Mouse (Mus musculus): Measurements from ENCODE around the gene Adamtsl2. TPM values are rescaled to one million over a fixed set of nuclear protein-coding genes. Genes with fewer than 3 reads are reported as not detected.

Gene Adamtsl2
- polyA plus RNA-seq, 1 experiment from 2014 or later, result 9.1 TPM

DNA sequence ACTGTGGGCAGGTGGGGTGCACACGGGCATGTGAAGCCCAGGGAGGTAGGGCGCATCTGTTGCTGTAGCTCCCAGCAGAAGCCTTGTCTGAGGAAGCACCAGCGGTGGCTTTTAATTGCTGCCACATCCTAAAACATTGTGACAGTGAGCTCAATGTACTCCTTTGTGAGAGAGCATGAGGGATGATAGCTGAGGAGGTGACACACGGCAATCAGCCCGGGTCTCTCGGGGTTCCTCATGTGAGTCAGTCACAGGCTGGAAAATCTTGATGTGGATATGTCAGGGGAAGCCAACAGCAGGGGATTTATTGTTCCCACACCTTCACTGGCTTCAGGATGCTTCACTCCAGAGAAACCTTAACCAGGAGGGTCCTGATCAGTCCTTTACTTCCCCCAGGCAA is 67.7 kb downstream of the Adamtsl2 start:
- no peak overlapping the region for H3K9ac ChIP-seq
- no peak for ATAC-seq (ENCODE audit: low read depth)
- peaks cover 22% of the 10 kb centered on the region for H3K27me3 ChIP-seq
- H3K27ac ChIP-seq (replicated peaks), result no peak overlapping the region
- WGBS, result 66% methylated on average over 6 of the region's 6 CpGs
- no peaks in the 10 kb centered on the region for H3K9me3 ChIP-seq
- no peak overlapping the region for H3K4me2 ChIP-seq
- H3K4me1 ChIP-seq (replicated peaks), result peaks cover 17% of the 10 kb centered on the region
- no peak overlapping the region for H3K4me3 ChIP-seq
- no peaks in the 10 kb centered on the region for H3K36me3 ChIP-seq

DNA sequence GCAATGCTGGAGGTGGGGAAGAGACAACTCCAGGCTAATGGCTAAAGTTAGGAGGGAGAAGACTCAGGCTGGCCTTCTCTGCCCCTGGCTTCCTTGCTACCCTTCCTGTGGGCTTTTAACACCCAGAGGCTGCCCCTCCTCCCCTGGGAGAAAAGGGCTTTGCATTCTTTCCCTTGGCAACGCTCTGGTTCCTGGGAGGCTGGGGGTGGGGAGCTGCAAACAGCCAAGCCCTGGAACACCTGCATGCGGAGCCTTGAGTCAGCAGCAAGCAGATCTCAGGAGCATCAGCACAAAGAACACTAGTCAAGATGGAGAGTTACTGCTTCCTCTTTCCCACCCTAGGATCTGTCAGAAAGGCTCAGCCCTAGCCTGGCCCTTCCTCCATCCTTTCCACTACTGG is 70.3 kb downstream of the Adamtsl2 start:
- H3K9ac ChIP-seq, result no peak overlapping the region
- WGBS, result 7% methylated on average over 2 of the region's 2 CpGs
- H3K4me2 ChIP-seq, result no peak overlapping the region
- H3K27me3 ChIP-seq, result no peaks in the 10 kb centered on the region
- ATAC-seq (ENCODE audit: low read depth), result no peak
- no peak overlapping the region for H3K27ac ChIP-seq (replicated peaks)
- H3K4me1 ChIP-seq (replicated peaks), result peaks cover 14% of the 10 kb centered on the region
- H3K9me3 ChIP-seq, result no peaks in the 10 kb centered on the region
- no peak overlapping the region for H3K4me3 ChIP-seq
- no peaks in the 10 kb centered on the region for H3K36me3 ChIP-seq

DNA sequence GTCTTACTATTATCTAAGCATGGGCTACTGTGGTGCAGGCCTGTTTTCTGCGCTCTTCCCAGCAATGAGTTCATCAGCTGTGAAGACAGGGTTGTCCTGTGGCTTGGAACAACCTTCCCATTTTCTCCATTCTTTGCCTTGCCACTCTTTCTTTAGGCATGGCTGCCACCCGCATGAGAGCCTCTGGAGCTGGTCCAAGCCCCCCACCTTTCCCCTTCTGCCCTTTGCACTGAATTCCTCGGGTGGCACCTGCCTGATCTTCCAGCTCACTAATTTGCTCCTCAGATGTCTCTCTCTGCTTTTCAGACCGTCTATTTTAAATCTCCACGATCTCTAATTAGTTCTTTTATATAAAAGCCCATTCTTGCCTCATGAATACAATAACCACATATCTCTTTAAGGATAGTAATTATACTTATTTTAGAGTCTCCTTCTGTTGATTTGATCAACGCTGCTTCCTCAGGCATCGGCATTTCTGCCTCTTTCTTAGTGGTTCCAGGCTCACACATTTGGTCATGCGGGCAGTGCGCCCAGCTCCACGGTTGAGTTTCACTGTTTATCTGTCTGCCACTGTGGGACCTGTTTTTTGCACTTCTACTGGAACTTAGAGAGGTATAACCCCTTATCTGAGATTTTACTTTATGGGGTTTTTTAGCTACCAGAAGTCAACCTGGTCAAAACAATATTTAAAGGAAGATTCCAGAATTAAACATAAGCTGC is 75.4 kb downstream of the Adamtsl2 start:
- WGBS, result 79% methylated on average over 10 of the region's 10 CpGs
- Histone ChIP-seq H3K9me3 (no peaks in the 10 kb centered on the region), H3K9ac (no peak overlapping the region), H3K4me2 (no peak overlapping the region), H3K4me3 (no peak overlapping the region), H3K27me3 (no peaks in the 10 kb centered on the region), H3K27ac (replicated peaks) (no peak overlapping the region), H3K36me3 (no peaks in the 10 kb centered on the region), H3K4me1 (replicated peaks) (peaks cover 9% of the 10 kb centered on the region)
- ATAC-seq (ENCODE audit: low read depth), result no peak

DNA sequence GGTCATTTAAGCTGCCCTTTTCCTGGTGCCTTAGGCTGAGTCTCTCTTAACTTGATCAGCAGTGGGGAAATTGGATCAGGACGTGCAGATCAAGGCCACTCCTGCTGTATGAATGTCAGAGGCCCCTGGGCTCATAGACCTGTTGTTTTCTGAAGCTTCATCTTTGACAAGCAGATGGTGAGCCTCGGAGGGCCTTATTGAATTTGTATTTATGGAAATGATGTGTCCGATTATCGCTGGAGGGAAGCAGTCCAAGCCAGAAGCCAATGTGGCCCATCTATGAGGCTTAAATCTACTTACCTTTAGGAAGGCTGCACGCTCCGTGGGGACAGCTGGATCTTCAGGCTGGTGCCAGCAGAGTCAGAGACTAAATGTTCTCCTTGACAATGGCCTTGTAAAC is 77.4 kb downstream of the Adamtsl2 start:
- H3K27me3 ChIP-seq, result no peaks in the 10 kb centered on the region
- 0 out of 2 replicates have a peak, but pooled peaks cover 4% of the 10 kb centered on the region for H3K4me1 ChIP-seq (replicated peaks)
- no peaks in the 10 kb centered on the region for H3K9me3 ChIP-seq
- WGBS, result 76% methylated on average over 6 of the region's 6 CpGs
- no peak overlapping the region for H3K9ac ChIP-seq
- no peaks in the 10 kb centered on the region for H3K36me3 ChIP-seq
- H3K27ac ChIP-seq (replicated peaks), result no peak overlapping the region
- no peak overlapping the region for H3K4me2 ChIP-seq
- ATAC-seq (ENCODE audit: low read depth), result no peak
- H3K4me3 ChIP-seq, result no peak overlapping the region

Other genes with a start within 250 kb of the Adamtsl2 start
- gene Abo, start 214.4 kb upstream of the Adamtsl2 start, polyA plus RNA-seq (2015; fragmentation: Nextera tagmentation; extraction: Ambion mirVana), result not detected in 2 replicates
- gene Surf6, start 176.5 kb upstream of the Adamtsl2 start, polyA plus RNA-seq (2015; fragmentation: Nextera tagmentation; extraction: Ambion mirVana), result 27.6 and 29.0 TPM in 2 replicates
- gene Med22, start 168.7 kb upstream of the Adamtsl2 start, polyA plus RNA-seq (2015; fragmentation: Nextera tagmentation; extraction: Ambion mirVana), result 129 TPM in 2 replicates
- 457 and 479 TPM in 2 replicates for gene Rpl7a, start 168.6 kb upstream of the Adamtsl2 start, polyA plus RNA-seq (2015; fragmentation: Nextera tagmentation; extraction: Ambion mirVana)
- gene Surf2, start 163.0 kb upstream of the Adamtsl2 start, polyA plus RNA-seq (2015; fragmentation: Nextera tagmentation; extraction: Ambion mirVana), result 55.8 and 64.2 TPM in 2 replicates
- 78.8 and 86.4 TPM in 2 replicates for gene Surf1, start 162.8 kb upstream of the Adamtsl2 start, polyA plus RNA-seq (2015; fragmentation: Nextera tagmentation; extraction: Ambion mirVana)
- 115 and 119 TPM in 2 replicates for gene Surf4, start 145.5 kb upstream of the Adamtsl2 start, polyA plus RNA-seq (2015; fragmentation: Nextera tagmentation; extraction: Ambion mirVana)
- gene Stkld1, start 145.3 kb upstream of the Adamtsl2 start, polyA plus RNA-seq (2015; fragmentation: Nextera tagmentation; extraction: Ambion mirVana), result 0.11 and 0.61 TPM in 2 replicates
- 31.8 and 33.7 TPM in 2 replicates for gene Rexo4, start 115.0 kb upstream of the Adamtsl2 start, polyA plus RNA-seq (2015; fragmentation: Nextera tagmentation; extraction: Ambion mirVana)
- gene Adamts13, start 106.0 kb upstream of the Adamtsl2 start, polyA plus RNA-seq (2015; fragmentation: Nextera tagmentation; extraction: Ambion mirVana), result not detected in 2 replicates
- gene Cacfd1, start 69.5 kb upstream of the Adamtsl2 start, polyA plus RNA-seq (2015; fragmentation: Nextera tagmentation; extraction: Ambion mirVana), result 114 and 120 TPM in 2 replicates
- gene Slc2a6, start 51.4 kb upstream of the Adamtsl2 start, polyA plus RNA-seq (2015; fragmentation: Nextera tagmentation; extraction: Ambion mirVana), result 8.3 and 9.3 TPM in 2 replicates
- gene Mymk, start 7.2 kb upstream of the Adamtsl2 start, polyA plus RNA-seq (2015; fragmentation: Nextera tagmentation; extraction: Ambion mirVana), result 1.3 and 5.9 TPM in 2 replicates
- gene Fam163b, start 63.1 kb downstream of the Adamtsl2 start, polyA plus RNA-seq (2015; fragmentation: Nextera tagmentation; extraction: Ambion mirVana), result 3.0 TPM in 2 replicates
- gene Dbh, start 85.9 kb downstream of the Adamtsl2 start, polyA plus RNA-seq (2015; fragmentation: Nextera tagmentation; extraction: Ambion mirVana), result 0.41 and 0.67 TPM in 2 replicates
- 5.0 and 6.3 TPM in 2 replicates for gene Sardh, start 169.0 kb downstream of the Adamtsl2 start, polyA plus RNA-seq (2015; fragmentation: Nextera tagmentation; extraction: Ambion mirVana)